Mouse (Mus musculus) cerebellum, adult 2 months (tissue): ENCODE measurements at regions not wholly inside any gene's neighbourhood (a gene's known extent, or its start where the extent isn't known, plus 50 kb on each side); places are given as distances from the start of the nearest gene placed in this dataset.

Experiments
- CTCF ChIP-seq: fragments of 200-500 bp; IDR thresholded peaks from 2 replicates; pipeline ENCODE4 v1.5.1; 2011; ENCODE audit warnings: low read depth, mild to moderate bottlenecking, control low read depth, low read length, moderate library complexity, borderline replicate concordance; ENCODE audit not compliant: insufficient read depth
- POLR2A ChIP-seq: fragments of 200-500 bp; IDR thresholded peaks from 2 replicates; pipeline ENCODE4 v1.6.1; 2011; ENCODE audit warnings: low read length, control low read depth, borderline replicate concordance; ENCODE audit not compliant: insufficient read depth

DNA sequence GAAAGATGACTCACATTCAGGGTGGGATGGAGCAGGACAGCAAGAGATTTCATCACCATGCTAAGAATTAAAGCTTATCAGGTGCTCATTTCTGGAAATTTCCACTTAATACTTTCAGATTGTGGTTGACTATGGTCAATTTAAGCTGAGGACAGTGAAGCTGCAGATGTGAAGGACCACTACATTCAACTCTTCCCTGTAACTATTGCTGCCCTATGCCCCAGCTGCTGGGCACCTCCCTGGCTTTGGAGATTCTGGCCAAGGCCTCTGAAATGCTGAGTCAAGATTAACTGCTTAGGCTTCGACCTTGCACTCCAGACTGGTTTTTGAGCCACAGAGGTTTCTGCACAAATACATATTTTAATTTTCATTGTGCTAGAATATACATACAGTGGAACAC lies 140.4 kb upstream of the Grik3 start:
- no peak for TF ChIP-seq CTCF
- TF ChIP-seq POLR2A = no peak
